Mouse (Mus musculus) embryo, embryonic 9.5 days (tissue): ENCODE results near the gene Rab11b.

Experiments used
- DNase-seq: peaks from one replicate; pipeline ENCODE4 v3.0.0-alpha.2; 2017; ENCODE audit errors: extremely low spot score

Rab11b gene

GRCm38 (mm10) chr17:33717246-33717645 is 43.1 kb downstream of the Rab11b start:
- DNase-seq: no peak

GRCm38 (mm10) chr17:33714779-33715178 is 45.6 kb downstream of the Rab11b start:
- no peak for DNase-seq

DNA sequence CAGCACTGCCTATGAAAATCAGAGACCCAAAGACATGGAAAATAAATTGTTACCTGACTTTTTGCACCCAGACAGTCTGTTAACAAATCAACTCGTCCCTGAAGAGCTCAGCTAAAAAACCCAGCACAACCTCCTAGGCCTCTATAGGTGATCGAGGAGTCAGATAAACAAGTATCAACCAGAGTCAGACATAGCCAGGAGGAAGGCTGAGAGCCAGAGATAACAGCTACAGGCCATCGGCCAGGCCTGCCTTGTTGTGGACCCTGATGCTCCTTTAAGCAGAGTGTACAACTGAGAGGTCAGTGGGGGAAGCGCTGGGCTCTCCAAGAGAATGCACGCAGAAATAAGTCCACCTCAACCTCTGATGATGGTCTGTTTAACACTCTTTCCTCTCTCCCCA is 47.1 kb downstream of the Rab11b start:
- no peak for DNase-seq

DNA sequence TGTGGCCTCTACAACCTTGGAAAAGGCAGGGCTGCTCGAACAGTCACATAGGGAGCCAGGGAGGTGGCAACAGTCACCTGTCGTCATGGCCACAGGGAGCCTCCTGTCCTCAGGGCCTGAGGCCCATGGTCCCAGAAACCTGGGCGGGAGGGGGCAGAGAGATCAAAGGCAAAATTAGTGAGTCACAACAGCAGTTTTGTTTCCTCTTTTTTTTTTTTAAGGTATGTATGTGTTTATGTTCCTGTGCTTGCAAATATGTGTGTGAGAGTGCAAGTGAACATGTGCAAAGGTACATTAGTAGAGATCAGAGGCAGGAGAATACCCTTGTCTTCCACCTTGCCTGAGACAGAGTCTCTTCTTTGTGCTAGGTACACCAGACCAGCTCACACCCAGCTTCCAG is 50.5 kb downstream of the Rab11b start:
- no peak for DNase-seq

DNA sequence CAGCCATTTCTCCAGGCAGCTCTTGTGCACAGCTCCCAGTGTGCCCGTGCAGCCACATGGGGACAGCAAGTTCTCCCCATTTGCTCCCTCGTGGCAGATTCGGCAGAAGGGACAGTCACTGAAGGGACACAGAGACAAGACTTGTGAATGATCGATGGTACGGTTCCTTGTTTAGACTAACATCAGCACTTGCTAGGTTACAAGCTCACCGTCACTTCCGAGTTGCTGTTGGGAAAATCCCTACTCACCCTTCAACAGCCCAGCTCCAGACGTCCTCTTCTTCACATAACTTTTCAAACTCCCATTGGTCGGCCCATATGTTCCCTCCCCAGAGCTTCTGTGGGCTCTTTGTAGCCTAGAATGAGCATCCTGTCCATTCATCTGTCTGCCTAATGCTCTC is 57.2 kb downstream of the Rab11b start:
- no peak for DNase-seq

DNA sequence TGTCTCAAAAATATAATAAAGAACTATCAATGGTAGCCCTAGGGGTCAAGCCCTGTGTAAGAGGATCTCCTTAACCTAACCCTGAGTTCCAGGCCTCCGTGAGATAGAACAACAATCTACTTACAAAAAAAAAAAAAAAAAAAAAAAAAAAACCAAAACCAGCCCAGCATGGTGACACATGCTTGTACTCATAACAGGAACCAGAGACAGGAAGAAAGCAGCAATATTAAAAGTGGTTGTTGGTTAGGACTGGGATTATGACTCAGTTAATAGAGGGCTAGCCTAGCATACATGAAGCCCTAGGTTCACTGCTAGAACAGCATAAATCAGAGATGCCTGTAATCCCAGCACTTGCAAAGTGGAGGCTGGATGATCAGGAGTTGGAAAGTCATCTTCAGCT is 58.2 kb downstream of the Rab11b start:
- no peak for DNase-seq

DNA sequence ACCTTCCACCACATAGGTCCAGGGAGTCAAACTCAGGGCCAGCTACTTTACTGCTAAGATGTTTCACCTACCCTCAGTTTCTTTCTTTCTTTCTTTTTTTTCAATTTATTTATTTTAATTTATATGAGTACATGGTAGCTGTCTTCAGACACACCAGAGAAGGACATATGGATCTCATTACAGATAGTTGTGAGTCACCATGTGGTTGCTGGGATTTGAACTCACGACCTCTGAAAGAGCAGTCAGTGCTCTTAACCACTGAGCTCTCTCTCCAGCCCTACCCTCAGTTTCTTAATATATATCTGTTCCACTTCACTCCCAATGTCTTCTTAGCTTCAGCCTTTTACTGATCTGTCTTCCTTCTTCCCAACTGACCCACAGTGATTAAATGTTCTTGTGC is 64.9 kb downstream of the Rab11b start:
- no peak for DNase-seq
